Mouse (Mus musculus) spleen, adult 2 months (tissue): ENCODE results near the gene Castor1.

ENCODE experiments used
- CTCF ChIP-seq: fragments of 200-500 bp; IDR thresholded peaks from 2 replicates; pipeline ENCODE4 v1.5.1; 2011; ENCODE audit warnings: mild to moderate bottlenecking, inconsistent platforms; ENCODE audit not compliant: insufficient read depth, insufficient read length, insufficient replicate concordance; ENCODE audit errors: extremely low read depth
- POLR2A ChIP-seq: fragments of 200-500 bp; IDR thresholded peaks from 2 replicates; pipeline ENCODE4 v1.6.1; 2011; ENCODE audit warnings: low read depth, low read length, inconsistent platforms

- TF ChIP-seq POLR2A (no peak), CTCF (peak; percentile 67; the same call in 1 of the 2 replicates)
These were observed 1.3 kb downstream of the Castor1 start for GRCm38 (mm10) chr11:4219317-4219751.
